Mouse (Mus musculus) skeletal muscle tissue, adult 2 months (tissue): Measurements from ENCODE around the gene Tmod1.

Source experiments
- DNase-seq: peaks from one replicate; pipeline ENCODE4 v3.0.0-alpha.2; 2012; ENCODE audit warnings: low read depth, low spot score

Tmod1 gene

DNA sequence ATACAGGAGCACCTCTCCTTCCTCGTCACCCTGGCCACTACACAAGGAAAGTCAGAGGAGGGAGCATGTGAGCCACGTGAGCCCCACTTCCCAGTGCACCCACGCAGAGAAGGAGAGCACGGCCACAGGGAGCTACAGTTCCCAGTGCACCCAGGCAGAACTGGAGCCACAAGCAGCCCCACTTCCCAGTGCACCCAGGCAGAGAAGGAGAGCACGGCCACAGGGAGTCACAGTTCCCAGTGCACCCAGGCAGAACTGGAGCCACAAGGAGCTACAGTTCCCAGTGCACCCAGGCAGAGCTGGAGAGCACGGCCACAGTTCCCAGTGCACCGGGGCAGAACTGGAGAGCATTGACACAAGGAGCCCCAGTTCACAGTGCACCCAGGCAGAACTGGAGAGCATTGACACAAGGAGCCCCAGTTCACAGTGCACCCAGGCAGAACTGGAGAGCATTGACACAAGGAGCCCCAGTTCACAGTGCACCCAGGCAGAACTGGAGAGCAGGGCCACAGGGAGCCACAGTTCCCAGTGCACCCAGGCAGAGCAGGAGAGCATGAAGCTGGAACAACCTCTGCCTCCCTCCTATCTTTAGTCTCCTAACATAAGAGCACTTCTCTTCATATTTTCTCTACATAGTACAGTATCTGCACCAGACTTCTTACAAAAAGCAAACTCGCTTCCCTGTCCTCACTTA lies 90.7 kb downstream of the Tmod1 start:
- no peak for DNase-seq

- no peak for DNase-seq
Measured at GRCm38 (mm10) chr4:46130221-46130620, 91.5 kb downstream of the Tmod1 start.

- DNase-seq: no peak
Measured at GRCm38 (mm10) chr4:46131791-46132190, 93.1 kb downstream of the Tmod1 start.

DNA sequence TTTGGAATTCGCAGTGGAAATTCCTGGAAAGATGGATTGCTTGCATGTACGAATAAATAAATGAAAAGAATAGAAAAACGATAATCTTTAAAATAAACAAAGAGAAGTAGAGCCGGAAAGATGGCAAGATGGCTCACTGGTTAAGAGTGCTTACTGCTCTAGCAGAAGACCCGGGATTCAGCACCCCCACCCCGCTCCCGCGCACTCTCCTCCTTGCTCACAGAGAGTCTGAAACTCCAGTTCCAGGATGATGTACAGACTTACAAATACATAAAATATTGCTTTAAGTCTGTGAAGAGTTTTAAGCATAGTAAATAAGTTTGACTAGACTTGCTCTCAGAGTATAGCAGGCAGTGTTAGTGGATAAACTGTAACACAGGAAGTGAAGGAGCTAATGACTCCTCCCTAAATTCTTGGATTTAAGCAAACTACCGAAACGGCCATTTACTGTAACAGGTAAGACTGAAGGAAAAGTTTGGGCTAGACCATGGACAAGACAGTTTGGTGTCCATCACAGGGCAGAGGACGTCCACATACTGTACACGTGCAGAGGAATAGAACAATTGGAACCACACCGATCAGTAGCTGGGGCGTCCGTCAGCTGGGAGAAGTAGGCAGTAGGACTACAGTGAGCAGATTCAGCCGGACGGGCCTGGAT lies 99.0 kb downstream of the Tmod1 start:
- DNase-seq: no peak

GRCm38 (mm10) chr4:46138287-46139222 lies 99.8 kb downstream of the Tmod1 start, which contains the start of the genes Ncbp1 and Tstd2:
Ncbp1 (plus strand) TSS chr4:46138613.
Tstd2 (minus strand) TSS chr4:46138694.
- peak; percentile 87 for DNase-seq

DNA sequence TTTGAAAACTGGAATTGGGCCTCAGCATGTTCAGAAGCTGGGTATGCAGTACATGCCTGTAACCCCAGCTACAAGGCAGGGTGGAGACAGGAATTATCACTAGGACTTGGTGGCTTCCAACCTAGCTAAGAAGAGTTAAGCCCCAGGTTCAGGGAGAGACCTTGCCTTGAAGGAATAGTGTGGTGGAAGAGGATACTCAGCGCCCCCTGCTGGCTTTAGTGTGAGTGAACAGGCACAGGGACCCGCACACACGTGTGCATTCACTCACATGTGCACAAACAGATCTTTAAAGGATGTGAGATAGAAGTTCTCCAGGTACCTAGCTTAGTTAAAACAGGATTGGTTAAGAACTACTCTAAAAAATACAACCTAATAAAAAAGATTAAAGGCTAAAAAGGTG lies 105.6 kb downstream of the Tmod1 start:
- no peak for DNase-seq

DNA sequence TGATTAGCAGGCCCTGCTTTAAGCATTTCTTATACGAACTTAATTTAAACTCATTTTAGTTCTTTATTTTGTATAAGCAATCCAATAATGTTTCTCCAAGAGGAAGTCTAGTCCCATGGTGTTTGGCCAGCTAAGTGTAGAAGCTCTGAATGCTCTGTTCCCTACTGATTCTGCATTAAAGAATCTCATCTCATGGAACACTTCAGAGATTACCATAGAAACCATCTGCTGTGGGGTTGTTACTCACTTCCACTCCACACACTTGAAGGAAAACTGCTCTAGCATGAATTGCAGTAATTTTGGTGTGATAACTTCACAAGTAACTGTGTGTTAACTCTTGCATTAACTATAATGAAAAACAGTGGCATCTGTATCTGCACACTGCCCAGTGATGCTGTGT lies 108.1 kb downstream of the Tmod1 start:
- no peak for DNase-seq

DNA sequence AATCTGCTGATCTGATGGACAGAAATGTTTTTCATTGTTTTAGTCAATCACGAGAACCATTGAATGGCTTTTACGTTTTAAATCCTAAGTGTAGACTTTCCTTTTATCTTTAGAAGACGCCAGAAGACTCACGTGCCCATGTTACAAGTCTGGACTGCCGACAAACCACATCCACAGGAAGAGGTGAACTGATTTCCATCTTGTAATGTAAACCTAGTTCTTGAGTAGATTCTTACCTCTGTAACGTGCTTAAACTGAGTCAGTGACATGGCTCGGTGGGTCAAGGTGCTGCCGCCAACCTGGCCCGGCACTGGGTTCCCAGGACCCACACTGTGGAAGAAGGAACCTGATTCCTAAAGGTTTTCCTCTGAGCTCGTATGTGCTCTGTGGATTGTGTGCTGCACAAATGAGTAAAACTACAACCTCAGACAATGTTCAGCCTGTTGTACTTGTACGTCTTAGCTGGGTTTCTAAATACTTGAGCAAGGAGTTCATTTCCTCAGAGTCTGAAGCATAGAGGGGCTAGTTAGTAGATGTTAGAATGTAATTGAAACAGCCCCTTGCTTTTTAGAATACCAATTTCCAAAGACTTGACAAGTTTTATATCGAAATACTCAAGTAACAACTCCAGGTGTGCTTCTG lies 113.3 kb downstream of the Tmod1 start:
- no peak for DNase-seq

DNA sequence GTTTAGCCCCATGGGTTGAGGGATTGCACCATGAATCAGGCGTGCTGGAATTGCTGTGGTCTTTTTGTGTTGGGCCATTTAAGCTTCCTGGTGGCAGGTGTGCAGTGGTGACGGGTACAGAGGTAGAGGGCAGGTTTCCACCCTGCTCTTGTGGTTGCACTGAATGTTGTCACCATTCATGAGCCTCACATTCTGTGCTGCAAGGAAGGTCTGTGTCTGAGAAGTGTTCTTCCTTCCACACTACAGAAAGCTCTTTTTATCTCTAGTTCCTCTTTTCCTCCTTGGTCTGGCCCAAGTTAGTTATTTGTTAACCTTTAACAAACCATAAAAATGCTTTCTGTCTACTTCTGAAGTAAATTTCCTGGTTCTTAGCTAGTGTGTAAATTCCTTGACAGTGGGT lies 125.3 kb downstream of the Tmod1 start:
- no peak for DNase-seq
